Mouse (Mus musculus): Measurements from ENCODE around the gene Mfrp. TPM values are rescaled to one million over a fixed set of nuclear protein-coding genes. Genes with fewer than 3 reads are reported as not detected.

The Mfrp gene
- total RNA-seq (2014; rRNA removed) = under 0.01 TPM in 1 of 2 replicates, not detected in the other
- not detected in 2 replicates for polyA plus RNA-seq (2012; rRNA removed)

- 93% methylated on average over 9 of the region's 9 CpGs for WGBS
- H3K79me2 ChIP-seq (ENCODE audit: control insufficient read depth, insufficient read depth, low read length) = no peaks in the 10 kb centered on the region
- no peak for TF ChIP-seq CTCF (IDR thresholded peaks at IDR 0.05; ENCODE audit: low read depth, low read length)
- TF ChIP-seq POLR2A (IDR thresholded peaks at IDR 0.05; ENCODE audit: extremely low read depth, insufficient read depth, low read length) = no peak
- H3K4me3 ChIP-seq (ENCODE audit: insufficient read depth, low read depth, low read length) = no peak within 1 kb of the TSS
- DNase-seq (ENCODE audit: extremely low read depth, low read depth, low spot score) = no peak
- no peaks in the 10 kb centered on the region for H3K4me1 ChIP-seq (ENCODE audit: control insufficient read depth, insufficient read depth, low read length)
- no peak within 1 kb of the TSS for H3K9ac ChIP-seq (ENCODE audit: low read depth, low read length)
- H3K27me3 ChIP-seq (ENCODE audit: control insufficient read depth, insufficient read depth, low read length) = no peaks in the 10 kb centered on the region
- no peaks in the 10 kb centered on the region for H3K36me3 ChIP-seq (ENCODE audit: control insufficient read depth, insufficient read depth, low read length)
- H3K27ac ChIP-seq (replicated peaks; ENCODE audit: insufficient read depth, low read depth, low read length) = no peak within 1 kb of the TSS
Measured at GRCm38 (mm10) chr9:44101490-44101889, at the start of gene Mfrp. Gene Mfrp, plus strand, starts transcription at chr9:44101729.

GRCm38 (mm10) chr9:44052855-44053254 lies 48.7 kb upstream of the Mfrp start:
- TF ChIP-seq POLR2A (IDR thresholded peaks at IDR 0.05; ENCODE audit: extremely low read depth, insufficient read depth, low read length) (no peak), CTCF (IDR thresholded peaks at IDR 0.05; ENCODE audit: low read depth, low read length) (no peak)
- Histone ChIP-seq H3K27ac (replicated peaks; ENCODE audit: insufficient read depth, low read depth, low read length) (no peak overlapping the region), H3K27me3 (ENCODE audit: control insufficient read depth, insufficient read depth, low read length) (no peaks in the 10 kb centered on the region), H3K36me3 (ENCODE audit: control insufficient read depth, insufficient read depth, low read length) (no peaks in the 10 kb centered on the region), H3K4me1 (ENCODE audit: control insufficient read depth, insufficient read depth, low read length) (no peaks in the 10 kb centered on the region), H3K79me2 (ENCODE audit: control insufficient read depth, insufficient read depth, low read length) (no peaks in the 10 kb centered on the region), H3K9ac (ENCODE audit: low read depth, low read length) (no peak overlapping the region), H3K4me3 (ENCODE audit: insufficient read depth, low read depth, low read length) (no peak overlapping the region)
- DNase-seq (ENCODE audit: extremely low read depth, low read depth, low spot score) = no peak
- WGBS = 77% methylated on average over 3 of the region's 3 CpGs

- no peak for TF ChIP-seq CTCF (IDR thresholded peaks at IDR 0.05; ENCODE audit: low read depth, low read length)
- no peak for TF ChIP-seq POLR2A (IDR thresholded peaks at IDR 0.05; ENCODE audit: extremely low read depth, insufficient read depth, low read length)
- no peaks in the 10 kb centered on the region for H3K79me2 ChIP-seq (ENCODE audit: control insufficient read depth, insufficient read depth, low read length)
- no peaks in the 10 kb centered on the region for H3K4me1 ChIP-seq (ENCODE audit: control insufficient read depth, insufficient read depth, low read length)
- no peak overlapping the region for H3K27ac ChIP-seq (replicated peaks; ENCODE audit: insufficient read depth, low read depth, low read length)
- H3K9ac ChIP-seq (ENCODE audit: low read depth, low read length) = no peak overlapping the region
- peaks cover 2% of the 10 kb centered on the region; the same call in 1 of the 2 replicates for H3K27me3 ChIP-seq (ENCODE audit: control insufficient read depth, insufficient read depth, low read length)
- WGBS = 57% methylated on average over 1 of the region's 1 CpGs
- no peak for DNase-seq (ENCODE audit: extremely low read depth, low read depth, low spot score)
- no peak overlapping the region for H3K4me3 ChIP-seq (ENCODE audit: insufficient read depth, low read depth, low read length)
- no peaks in the 10 kb centered on the region for H3K36me3 ChIP-seq (ENCODE audit: control insufficient read depth, insufficient read depth, low read length)
Measured at GRCm38 (mm10) chr9:44053936-44054335, 47.6 kb upstream of the Mfrp start.

- Histone ChIP-seq H3K79me2 (ENCODE audit: control insufficient read depth, insufficient read depth, low read length) (no peaks in the 10 kb centered on the region), H3K27me3 (ENCODE audit: control insufficient read depth, insufficient read depth, low read length) (peaks cover 2% of the 10 kb centered on the region; the same call in 1 of the 2 replicates), H3K36me3 (ENCODE audit: control insufficient read depth, insufficient read depth, low read length) (no peaks in the 10 kb centered on the region), H3K27ac (replicated peaks; ENCODE audit: insufficient read depth, low read depth, low read length) (no peak overlapping the region), H3K4me3 (ENCODE audit: insufficient read depth, low read depth, low read length) (no peak overlapping the region), H3K4me1 (ENCODE audit: control insufficient read depth, insufficient read depth, low read length) (no peaks in the 10 kb centered on the region), H3K9ac (ENCODE audit: low read depth, low read length) (no peak overlapping the region)
- DNase-seq (ENCODE audit: extremely low read depth, low read depth, low spot score) = no peak
- WGBS = 80% methylated on average over 6 of the region's 6 CpGs
- TF ChIP-seq CTCF (IDR thresholded peaks at IDR 0.05; ENCODE audit: low read depth, low read length) (no peak), POLR2A (IDR thresholded peaks at IDR 0.05; ENCODE audit: extremely low read depth, insufficient read depth, low read length) (no peak)
Measured at GRCm38 (mm10) chr9:44058606-44059005, 42.9 kb upstream of the Mfrp start.

- 0 out of 2 replicates have a peak, but pooled peaks have one; percentile 4 for TF ChIP-seq CTCF (IDR thresholded peaks at IDR 0.05; ENCODE audit: low read depth, low read length)
- TF ChIP-seq POLR2A (IDR thresholded peaks at IDR 0.05; ENCODE audit: extremely low read depth, insufficient read depth, low read length) = no peak
Measured at GRCm38 (mm10) chr9:44065177-44065576, 36.4 kb upstream of the Mfrp start.

GRCm38 (mm10) chr9:44066785-44067225 lies 34.7 kb upstream of the Mfrp start, which contains the start of gene Usp2:
Gene Usp2, plus strand, starts transcription at chr9:44067021.
- Histone ChIP-seq H3K27ac (replicated peaks; ENCODE audit: insufficient read depth, low read depth, low read length) (peak within 1 kb of the TSS; percentile 56), H3K9ac (ENCODE audit: low read depth, low read length) (peak within 1 kb of the TSS; percentile 87), H3K4me3 (ENCODE audit: insufficient read depth, low read depth, low read length) (peak within 1 kb of the TSS; percentile 84), H3K4me1 (ENCODE audit: control insufficient read depth, insufficient read depth, low read length) (no peaks in the 10 kb centered on the region), H3K27me3 (ENCODE audit: control insufficient read depth, insufficient read depth, low read length) (no peaks in the 10 kb centered on the region), H3K36me3 (ENCODE audit: control insufficient read depth, insufficient read depth, low read length) (no peaks in the 10 kb centered on the region), H3K79me2 (ENCODE audit: control insufficient read depth, insufficient read depth, low read length) (no peaks in the 10 kb centered on the region)
- under 1% methylated on average over 38 of the region's 38 CpGs for WGBS
- peak; percentile 88 for DNase-seq (ENCODE audit: extremely low read depth, low read depth, low spot score)
- TF ChIP-seq CTCF (IDR thresholded peaks at IDR 0.05; ENCODE audit: low read depth, low read length) (peak; percentile 75), POLR2A (IDR thresholded peaks at IDR 0.05; ENCODE audit: extremely low read depth, insufficient read depth, low read length) (peak; percentile 41; the same call in 1 of the 2 replicates)

More at GRCm38 (mm10) chr9:44065177-44065576, 36.4 kb upstream of the Mfrp start:
- no peak overlapping the region for H3K27ac ChIP-seq (replicated peaks; ENCODE audit: insufficient read depth, low read depth, low read length)
- H3K4me1 ChIP-seq (ENCODE audit: control insufficient read depth, insufficient read depth, low read length) = no peaks in the 10 kb centered on the region
- no peak overlapping the region for H3K9ac ChIP-seq (ENCODE audit: low read depth, low read length)
- no peaks in the 10 kb centered on the region for H3K79me2 ChIP-seq (ENCODE audit: control insufficient read depth, insufficient read depth, low read length)
- DNase-seq (ENCODE audit: extremely low read depth, low read depth, low spot score) = no peak
- 26% methylated on average over 1 of the region's 1 CpGs for WGBS
- no peaks in the 10 kb centered on the region for H3K36me3 ChIP-seq (ENCODE audit: control insufficient read depth, insufficient read depth, low read length)
- no peaks in the 10 kb centered on the region for H3K27me3 ChIP-seq (ENCODE audit: control insufficient read depth, insufficient read depth, low read length)
- H3K4me3 ChIP-seq (ENCODE audit: insufficient read depth, low read depth, low read length) = no peak overlapping the region

Measured in liver, adult 2 months (tissue).